Mouse (Mus musculus): ENCODE data around the gene Bhlhe41. TPM values are rescaled to one million over a fixed set of nuclear protein-coding genes. Genes with fewer than 3 reads are reported as not detected.

Bhlhe41 gene
- polyA plus RNA-seq, 1 experiment from 2014 or later: 1.2 TPM

- peaks cover 85% of the 10 kb centered on the region for H3K27me3 ChIP-seq (ENCODE audit: insufficient read depth, poor library complexity, severe bottlenecking)
- under 1% methylated on average over 105 of the region's 105 CpGs for WGBS
- H3K4me3 ChIP-seq: peak overlapping the region; percentile 70
- peaks cover 49% of the 10 kb centered on the region for H3K4me1 ChIP-seq (replicated peaks)
- no peaks in the 10 kb centered on the region for H3K9me3 ChIP-seq
- peak; percentile 70 for DNase-seq (ENCODE audit: low spot score)
- peak overlapping the region; percentile 83 for H3K27ac ChIP-seq
- H3K36me3 ChIP-seq: no peaks in the 10 kb centered on the region
These were observed 2.0 kb downstream of the Bhlhe41 start for GRCm38 (mm10) chr6:145863065-145863971.

GRCm38 (mm10) chr6:145862739-145863064 is 2.7 kb downstream of the Bhlhe41 start:
- H3K4me3 ChIP-seq: peak overlapping the region; percentile 70
- H3K9me3 ChIP-seq: no peaks in the 10 kb centered on the region
- no peak for DNase-seq (ENCODE audit: low spot score)
- peaks cover 49% of the 10 kb centered on the region for H3K4me1 ChIP-seq (replicated peaks)
- WGBS: under 1% methylated on average over 35 of the region's 35 CpGs
- H3K27me3 ChIP-seq (ENCODE audit: insufficient read depth, poor library complexity, severe bottlenecking): peaks cover 82% of the 10 kb centered on the region
- peak overlapping the region; percentile 83 for H3K27ac ChIP-seq
- no peaks in the 10 kb centered on the region for H3K36me3 ChIP-seq

- H3K9me3 ChIP-seq: no peaks in the 10 kb centered on the region
- no peak for DNase-seq (ENCODE audit: low spot score)
- 13% methylated on average over 4 of the region's 4 CpGs for WGBS
- H3K27me3 ChIP-seq (ENCODE audit: insufficient read depth, poor library complexity, severe bottlenecking): peaks cover 80% of the 10 kb centered on the region
- no peak overlapping the region; the same call in 1 of the 2 replicates for H3K27ac ChIP-seq
- H3K36me3 ChIP-seq: no peaks in the 10 kb centered on the region
- H3K4me3 ChIP-seq: peak overlapping the region; percentile 70
- peaks cover 49% of the 10 kb centered on the region for H3K4me1 ChIP-seq (replicated peaks)
These were observed 3.0 kb downstream of the Bhlhe41 start for GRCm38 (mm10) chr6:145862321-145862720.

GRCm38 (mm10) chr6:145861462-145862227 is 3.7 kb downstream of the Bhlhe41 start:
- no peak for DNase-seq (ENCODE audit: low spot score)
- H3K4me3 ChIP-seq: no peak overlapping the region
- peaks cover 49% of the 10 kb centered on the region for H3K4me1 ChIP-seq (replicated peaks)
- no peak overlapping the region for H3K27ac ChIP-seq
- 68% methylated on average over 9 of the region's 9 CpGs for WGBS
- no peaks in the 10 kb centered on the region for H3K36me3 ChIP-seq
- H3K27me3 ChIP-seq (ENCODE audit: insufficient read depth, poor library complexity, severe bottlenecking): peaks cover 73% of the 10 kb centered on the region
- no peaks in the 10 kb centered on the region for H3K9me3 ChIP-seq

- no peak overlapping the region for H3K27ac ChIP-seq
- H3K9me3 ChIP-seq: no peaks in the 10 kb centered on the region
- peaks cover 49% of the 10 kb centered on the region for H3K4me1 ChIP-seq (replicated peaks)
- no peaks in the 10 kb centered on the region for H3K36me3 ChIP-seq
- no peak overlapping the region for H3K4me3 ChIP-seq
- 51% methylated on average over 2 of the region's 2 CpGs for WGBS
- DNase-seq (ENCODE audit: low spot score): no peak
- peaks cover 60% of the 10 kb centered on the region for H3K27me3 ChIP-seq (ENCODE audit: insufficient read depth, poor library complexity, severe bottlenecking)
These were observed 5.0 kb downstream of the Bhlhe41 start for GRCm38 (mm10) chr6:145860350-145860749.

GRCm38 (mm10) chr6:145858414-145858813 is 6.9 kb downstream of the Bhlhe41 start:
- Histone ChIP-seq H3K27me3 (ENCODE audit: insufficient read depth, poor library complexity, severe bottlenecking) (peaks cover 45% of the 10 kb centered on the region), H3K4me1 (replicated peaks) (peaks cover 42% of the 10 kb centered on the region), H3K36me3 (no peaks in the 10 kb centered on the region), H3K9me3 (no peaks in the 10 kb centered on the region), H3K4me3 (no peak overlapping the region), H3K27ac (no peak overlapping the region)
- 80% methylated on average over 8 of the region's 8 CpGs for WGBS
- DNase-seq (ENCODE audit: low spot score): no peak

GRCm38 (mm10) chr6:145857428-145857827 is 7.9 kb downstream of the Bhlhe41 start:
- peaks cover 35% of the 10 kb centered on the region for H3K27me3 ChIP-seq (ENCODE audit: insufficient read depth, poor library complexity, severe bottlenecking)
- 83% methylated on average over 7 of the region's 7 CpGs for WGBS
- DNase-seq (ENCODE audit: low spot score): no peak

GRCm38 (mm10) chr6:145855720-145856551 is 9.4 kb downstream of the Bhlhe41 start:
- Histone ChIP-seq H3K4me1 (replicated peaks) (peaks cover 29% of the 10 kb centered on the region), H3K9me3 (no peaks in the 10 kb centered on the region), H3K27ac (peak overlapping the region; percentile 80), H3K27me3 (ENCODE audit: insufficient read depth, poor library complexity, severe bottlenecking) (peaks cover 21% of the 10 kb centered on the region), H3K4me3 (peak overlapping the region; percentile 37), H3K36me3 (no peaks in the 10 kb centered on the region)
- peak; percentile 99 for DNase-seq (ENCODE audit: low spot score)
- 5% methylated on average over 28 of the region's 28 CpGs for WGBS

More at GRCm38 (mm10) chr6:145857428-145857827, 7.9 kb downstream of the Bhlhe41 start:
- H3K27ac ChIP-seq: no peak overlapping the region
- no peak overlapping the region for H3K4me3 ChIP-seq
- H3K4me1 ChIP-seq (replicated peaks): peaks cover 33% of the 10 kb centered on the region
- H3K9me3 ChIP-seq: no peaks in the 10 kb centered on the region
- H3K36me3 ChIP-seq: no peaks in the 10 kb centered on the region

GRCm38 (mm10) chr6:145854756-145855155 is 10.6 kb downstream of the Bhlhe41 start:
- H3K27ac ChIP-seq: 0 out of 2 replicates have a peak overlapping the region, but pooled peaks have one; percentile 80
- 55% methylated on average over 5 of the region's 5 CpGs for WGBS
- DNase-seq (ENCODE audit: low spot score): no peak
- no peaks in the 10 kb centered on the region for H3K9me3 ChIP-seq
- no peaks in the 10 kb centered on the region for H3K36me3 ChIP-seq
- H3K27me3 ChIP-seq (ENCODE audit: insufficient read depth, poor library complexity, severe bottlenecking): peaks cover 12% of the 10 kb centered on the region
- H3K4me1 ChIP-seq (replicated peaks): peaks cover 29% of the 10 kb centered on the region
- no peak overlapping the region for H3K4me3 ChIP-seq

- WGBS: 86% methylated on average over 10 of the region's 10 CpGs
- Histone ChIP-seq H3K27me3 (ENCODE audit: insufficient read depth, poor library complexity, severe bottlenecking) (peaks cover 10% of the 10 kb centered on the region), H3K4me1 (replicated peaks) (peaks cover 29% of the 10 kb centered on the region), H3K36me3 (no peaks in the 10 kb centered on the region), H3K9me3 (no peaks in the 10 kb centered on the region), H3K27ac (no peak overlapping the region), H3K4me3 (no peak overlapping the region)
- DNase-seq (ENCODE audit: low spot score): no peak
These were observed 11.8 kb downstream of the Bhlhe41 start for GRCm38 (mm10) chr6:145853356-145854079.

GRCm38 (mm10) chr6:145852708-145853107 is 12.7 kb downstream of the Bhlhe41 start:
- Histone ChIP-seq H3K27me3 (ENCODE audit: insufficient read depth, poor library complexity, severe bottlenecking) (peaks cover 6% of the 10 kb centered on the region), H3K27ac (no peak overlapping the region), H3K4me3 (no peak overlapping the region), H3K9me3 (no peaks in the 10 kb centered on the region), H3K4me1 (replicated peaks) (peaks cover 29% of the 10 kb centered on the region), H3K36me3 (no peaks in the 10 kb centered on the region)
- DNase-seq (ENCODE audit: low spot score): no peak
- 95% methylated on average over 7 of the region's 7 CpGs for WGBS

- Histone ChIP-seq H3K27me3 (ENCODE audit: insufficient read depth, poor library complexity, severe bottlenecking) (peaks cover 4% of the 10 kb centered on the region; the same call in 1 of the 2 replicates), H3K27ac (no peak overlapping the region), H3K36me3 (no peaks in the 10 kb centered on the region), H3K4me1 (replicated peaks) (peaks cover 29% of the 10 kb centered on the region), H3K9me3 (no peaks in the 10 kb centered on the region), H3K4me3 (no peak overlapping the region)
- DNase-seq (ENCODE audit: low spot score): no peak
- 84% methylated on average over 11 of the region's 11 CpGs for WGBS
These were observed 13.4 kb downstream of the Bhlhe41 start for GRCm38 (mm10) chr6:145851956-145852355.
